Mouse (Mus musculus) cerebellum, adult 11 months (tissue): ENCODE results near the gene Zfp704.

Experiments
- DNase-seq: peaks from one replicate; pipeline ENCODE4 v3.0.0; 2022

Zfp704 gene

GRCm38 (mm10) chr3:9512199-9512598 lies 97.7 kb downstream of the Zfp704 start:
- DNase-seq = no peak

GRCm38 (mm10) chr3:9505692-9506211 lies 104.1 kb downstream of the Zfp704 start:
- DNase-seq = no peak

DNA sequence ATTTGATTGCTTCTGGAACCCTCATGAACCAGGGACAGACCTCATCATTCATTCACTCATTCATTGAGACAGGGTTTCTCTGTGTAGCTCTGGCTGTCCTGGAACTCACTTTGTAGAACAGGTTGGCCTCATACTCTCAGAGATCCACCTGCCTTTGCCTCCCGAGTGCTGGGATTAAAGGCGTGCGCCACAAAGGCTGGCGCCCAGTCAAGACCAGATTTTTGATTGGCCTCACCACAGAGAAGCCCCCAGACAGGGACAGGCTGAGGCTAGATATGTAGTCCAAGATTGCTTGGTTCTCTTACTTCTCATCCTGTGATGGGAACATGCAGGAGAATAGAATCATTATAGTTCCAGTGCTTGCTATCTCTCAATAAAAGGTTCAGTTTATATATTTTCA lies 105.5 kb downstream of the Zfp704 start:
- DNase-seq = no peak

- peak; percentile 89 for DNase-seq
Observed at GRCm38 (mm10) chr3:9500725-9501124, 109.2 kb downstream of the Zfp704 start.

- peak; percentile 44 for DNase-seq
Observed at GRCm38 (mm10) chr3:9499994-9500553, 109.8 kb downstream of the Zfp704 start.

DNA sequence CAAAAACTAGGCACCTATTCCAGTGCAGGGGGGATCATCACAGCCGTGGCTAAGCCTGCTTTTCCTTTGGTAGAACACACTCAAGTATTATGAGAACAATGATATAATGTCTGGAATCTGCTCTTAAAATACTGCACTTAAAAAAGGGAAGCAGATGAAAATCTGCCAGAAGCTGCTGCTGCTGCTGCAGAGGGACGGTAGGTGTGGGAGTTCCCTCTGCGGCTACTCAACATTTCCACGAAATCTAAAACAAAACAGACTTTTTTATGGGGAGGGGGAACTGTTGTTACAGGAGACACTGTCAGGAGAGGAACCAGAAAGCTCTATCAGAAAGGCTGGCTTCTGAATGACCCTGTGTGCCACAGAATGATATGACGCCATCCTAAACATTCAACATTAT lies 110.4 kb downstream of the Zfp704 start:
- DNase-seq = no peak

DNA sequence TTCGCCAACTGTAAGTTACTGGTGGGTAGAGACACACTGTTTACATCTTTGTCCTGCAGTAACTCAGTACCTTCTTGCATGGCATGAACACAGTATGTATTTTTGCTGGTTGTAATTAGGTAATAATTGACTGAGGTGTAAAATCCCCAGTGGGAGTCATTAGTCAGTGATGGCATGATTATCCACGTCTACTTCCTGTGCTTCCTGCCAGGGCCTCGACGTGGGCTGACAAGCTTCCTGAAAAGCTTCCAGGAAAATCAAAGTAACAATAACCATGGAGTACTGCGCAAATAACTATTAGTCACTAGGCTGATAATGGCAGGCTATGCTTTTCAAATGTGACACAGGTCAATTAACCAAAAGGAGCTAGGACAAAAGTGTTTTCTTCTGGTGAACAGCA lies 112.6 kb downstream of the Zfp704 start:
- DNase-seq = no peak

GRCm38 (mm10) chr3:9491766-9492283 lies 118.1 kb downstream of the Zfp704 start:
- no peak for DNase-seq

DNA sequence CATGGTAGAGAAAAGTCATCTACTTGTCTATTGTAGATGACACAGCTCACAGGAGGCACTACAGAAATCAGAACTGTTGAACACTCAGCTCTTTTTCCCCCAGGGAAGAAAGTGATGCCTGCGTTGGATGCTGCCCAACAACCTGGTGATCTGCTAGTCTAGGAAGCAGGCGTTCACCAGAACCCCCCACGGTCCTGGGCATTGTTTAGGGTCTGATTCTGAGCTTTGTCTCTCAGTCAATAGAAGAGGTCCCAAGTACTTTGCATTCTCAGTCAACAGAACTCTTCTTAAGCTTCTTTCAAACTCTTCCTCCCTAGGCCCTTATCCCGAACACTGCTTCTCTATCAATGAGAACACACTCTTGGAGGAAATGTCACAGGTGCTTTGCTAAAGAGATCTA lies 122.2 kb downstream of the Zfp704 start:
- no peak for DNase-seq

DNA sequence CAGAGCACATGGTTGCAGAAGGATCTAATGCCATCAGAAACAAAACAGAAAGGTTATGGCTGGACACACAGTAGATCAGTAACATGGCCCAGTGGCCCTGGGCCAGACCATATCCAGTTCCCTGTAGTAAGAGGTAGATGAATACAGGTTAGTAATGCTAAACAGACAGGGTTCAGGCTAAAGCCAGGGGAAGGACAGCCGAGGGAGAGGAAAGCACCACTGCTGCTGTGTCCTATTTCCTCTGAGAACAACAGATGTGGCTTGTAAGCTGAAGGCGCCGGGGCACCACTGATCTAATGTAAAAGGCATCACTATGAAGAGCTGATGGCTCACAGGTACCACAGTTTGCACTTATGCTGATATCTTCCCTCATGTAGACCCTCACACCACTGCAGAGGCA lies 124.4 kb downstream of the Zfp704 start:
- DNase-seq = no peak

DNA sequence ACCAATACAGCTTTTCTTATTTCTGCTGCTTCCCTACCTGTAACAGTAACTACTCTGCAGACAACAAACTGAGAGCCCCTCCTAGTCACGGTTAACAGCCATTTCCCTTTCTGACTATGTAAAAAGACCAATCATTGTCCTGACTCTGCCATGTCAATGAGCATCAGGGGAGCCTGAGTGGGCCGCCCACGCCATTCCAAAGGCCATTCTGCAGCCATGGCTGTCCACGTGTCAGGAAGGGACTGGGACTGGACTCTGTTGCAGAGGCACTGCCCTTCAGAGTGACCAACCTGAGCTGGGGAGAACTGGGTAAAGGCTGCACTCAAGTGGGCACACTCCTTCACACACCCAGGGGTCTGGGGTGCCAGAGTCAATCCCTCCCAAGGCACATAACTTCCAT lies 127.9 kb downstream of the Zfp704 start:
- no peak for DNase-seq

DNA sequence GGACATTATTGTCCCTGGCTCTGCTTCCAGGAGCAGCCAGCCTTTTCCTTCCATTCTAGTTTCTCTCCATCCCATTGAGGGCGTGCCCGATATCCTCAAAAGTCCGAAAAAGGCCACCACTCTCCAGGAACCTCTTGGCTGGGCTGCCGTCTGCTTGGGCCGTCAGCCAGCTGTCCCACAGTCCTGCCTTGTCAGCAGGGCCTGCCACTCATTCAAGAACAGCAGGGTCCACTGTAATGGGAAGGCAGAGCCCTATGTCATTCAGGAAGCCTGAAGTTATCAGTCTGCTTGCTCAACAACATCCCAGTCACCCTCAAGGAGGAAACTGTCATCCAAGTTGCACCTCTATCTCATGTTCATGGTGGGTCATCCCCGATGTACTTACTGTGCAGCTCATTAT lies 128.5 kb downstream of the Zfp704 start:
- DNase-seq = no peak

DNA sequence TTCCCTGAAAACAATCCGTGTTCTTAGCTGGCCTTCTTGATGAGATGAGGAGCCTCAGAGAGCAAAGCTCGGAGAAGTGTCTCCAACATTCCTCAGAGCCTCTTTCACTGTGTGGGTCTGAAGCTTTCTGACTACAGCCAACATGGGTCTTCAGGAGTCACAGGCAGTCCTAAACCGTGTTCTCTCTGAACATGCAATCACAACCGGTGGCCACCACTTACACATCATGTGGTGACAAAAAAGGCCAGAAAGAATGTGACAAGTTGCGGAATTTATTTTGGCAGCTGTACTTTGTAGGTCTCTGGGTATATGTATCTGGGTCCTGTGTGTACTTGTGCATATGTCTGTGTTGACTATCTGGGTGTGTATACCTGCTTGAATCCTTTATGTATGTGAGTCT lies 128.9 kb downstream of the Zfp704 start:
- DNase-seq = no peak

DNA sequence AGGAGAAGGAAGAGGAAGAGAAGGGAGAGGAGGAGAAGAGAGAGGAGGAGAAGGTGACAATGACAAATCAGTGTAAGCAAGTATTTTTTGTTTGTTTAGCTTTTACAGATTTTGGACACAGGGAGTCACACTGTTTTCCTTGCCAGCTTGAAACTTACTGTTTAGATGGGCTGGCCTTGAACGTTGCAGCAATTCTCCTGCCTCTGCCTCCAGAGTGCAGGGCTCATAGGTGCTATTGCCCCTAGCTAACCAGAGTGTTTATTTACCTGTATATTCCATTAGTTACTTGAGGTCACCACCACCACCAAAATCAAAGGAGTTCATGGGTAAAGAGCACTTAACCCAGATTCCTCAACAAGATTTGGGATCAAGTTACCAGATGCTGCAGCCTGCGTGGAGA lies 132.5 kb downstream of the Zfp704 start:
- DNase-seq = no peak

DNA sequence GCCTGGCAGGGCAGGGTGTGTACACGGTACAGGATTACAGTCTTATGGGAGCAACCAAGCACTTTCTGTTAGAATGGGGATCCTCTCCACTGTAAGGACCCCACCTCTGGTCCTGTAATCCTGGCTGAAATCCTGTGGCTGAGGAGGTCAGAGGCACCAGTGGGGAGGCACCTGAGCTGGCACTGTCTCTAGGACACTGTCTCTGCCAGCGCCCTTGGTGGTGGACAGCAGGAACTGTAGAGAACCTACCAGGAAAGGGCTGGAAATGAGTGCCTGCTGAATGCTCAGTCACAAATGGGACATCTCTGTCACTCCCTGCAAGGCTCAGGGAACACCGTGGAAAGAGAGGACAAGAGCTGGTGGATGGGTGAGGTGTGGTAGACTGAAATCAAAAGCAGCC lies 133.5 kb downstream of the Zfp704 start:
- no peak for DNase-seq

DNA sequence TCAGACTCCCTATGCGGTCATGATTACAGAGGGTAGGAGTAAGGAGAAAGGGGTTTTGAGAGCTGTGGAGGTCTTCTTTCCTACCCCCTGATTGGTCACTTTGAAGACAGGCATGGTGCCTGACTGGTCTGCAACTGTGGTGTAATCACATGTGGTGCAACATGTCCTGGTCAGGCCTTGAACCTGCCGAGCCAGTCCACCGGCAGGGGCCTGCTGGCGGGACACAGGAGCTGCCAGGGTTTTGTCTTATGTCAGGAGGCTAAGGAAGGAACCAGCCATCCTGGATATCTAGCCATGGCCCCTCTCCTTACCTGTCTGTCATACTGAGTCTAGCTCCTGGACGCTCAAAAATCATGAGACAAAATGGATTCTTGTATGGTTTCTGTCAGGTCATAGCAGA lies 134.4 kb downstream of the Zfp704 start:
- no peak for DNase-seq

DNA sequence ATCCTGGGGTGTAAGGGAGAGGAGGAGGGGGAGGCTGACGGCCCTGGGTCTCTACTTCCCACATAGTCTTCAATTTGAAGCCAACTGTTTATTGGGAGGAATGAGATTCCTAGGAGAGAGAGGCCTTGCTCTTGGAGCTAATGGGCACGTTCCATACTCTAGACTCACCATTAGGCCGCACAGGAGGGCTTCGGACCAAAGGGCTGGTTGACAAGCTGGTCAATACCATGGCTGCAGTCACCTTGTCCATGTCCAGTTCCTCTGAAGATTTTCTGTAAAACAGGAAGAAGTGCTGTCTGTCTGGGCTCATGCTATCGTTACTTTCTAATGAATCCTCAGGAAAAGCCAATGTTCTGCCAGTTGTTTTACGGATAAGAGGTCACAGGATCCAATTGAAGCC lies 135.6 kb downstream of the Zfp704 start:
- no peak for DNase-seq

GRCm38 (mm10) chr3:9466287-9466686 lies 143.6 kb downstream of the Zfp704 start:
- DNase-seq = peak; percentile 29

GRCm38 (mm10) chr3:9465731-9466130 lies 144.2 kb downstream of the Zfp704 start:
- DNase-seq = no peak

DNA sequence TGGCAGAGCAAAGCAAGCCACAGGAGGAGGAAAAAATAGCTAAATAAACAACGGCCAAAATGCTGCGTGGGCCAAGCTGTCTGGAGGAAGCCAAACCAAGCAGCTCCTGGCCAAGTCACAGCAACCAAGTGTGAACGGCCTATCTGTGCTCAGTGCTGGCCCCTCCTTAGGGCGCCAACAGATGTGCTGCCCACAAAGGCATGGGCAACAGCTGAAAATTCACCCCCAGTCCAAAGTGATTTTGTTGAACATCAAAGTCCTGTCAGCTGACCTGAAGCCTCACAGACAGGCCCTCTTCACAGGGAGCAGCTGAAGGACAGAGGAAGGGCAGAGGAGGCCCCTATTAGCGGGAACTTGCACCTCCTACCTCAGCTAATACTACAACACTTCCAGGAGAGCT lies 148.2 kb downstream of the Zfp704 start:
- DNase-seq = no peak

DNA sequence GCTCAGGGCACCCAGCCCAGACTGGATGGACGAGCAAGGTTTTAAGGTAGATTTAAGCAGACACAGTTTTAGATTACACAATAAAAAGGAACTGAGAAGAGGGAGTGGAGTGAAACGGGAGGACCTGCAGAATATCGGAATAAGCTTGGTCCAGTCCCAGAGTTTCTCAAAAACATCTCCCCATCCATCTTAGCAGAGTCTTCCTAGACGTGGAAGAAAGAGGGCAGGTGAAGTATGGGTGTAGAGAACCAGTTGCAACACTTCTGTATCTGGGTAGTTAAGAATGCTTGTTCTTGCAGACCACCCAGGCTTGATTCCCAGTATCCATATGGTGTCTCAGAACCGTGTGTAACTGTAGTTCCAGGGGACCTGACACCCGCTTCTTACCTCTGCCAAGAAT lies 149.6 kb downstream of the Zfp704 start:
- no peak for DNase-seq

- no peak for DNase-seq
Observed at GRCm38 (mm10) chr3:9456380-9456890, 153.4 kb downstream of the Zfp704 start.

GRCm38 (mm10) chr3:9455351-9455750 lies 154.5 kb downstream of the Zfp704 start:
- no peak for DNase-seq

DNA sequence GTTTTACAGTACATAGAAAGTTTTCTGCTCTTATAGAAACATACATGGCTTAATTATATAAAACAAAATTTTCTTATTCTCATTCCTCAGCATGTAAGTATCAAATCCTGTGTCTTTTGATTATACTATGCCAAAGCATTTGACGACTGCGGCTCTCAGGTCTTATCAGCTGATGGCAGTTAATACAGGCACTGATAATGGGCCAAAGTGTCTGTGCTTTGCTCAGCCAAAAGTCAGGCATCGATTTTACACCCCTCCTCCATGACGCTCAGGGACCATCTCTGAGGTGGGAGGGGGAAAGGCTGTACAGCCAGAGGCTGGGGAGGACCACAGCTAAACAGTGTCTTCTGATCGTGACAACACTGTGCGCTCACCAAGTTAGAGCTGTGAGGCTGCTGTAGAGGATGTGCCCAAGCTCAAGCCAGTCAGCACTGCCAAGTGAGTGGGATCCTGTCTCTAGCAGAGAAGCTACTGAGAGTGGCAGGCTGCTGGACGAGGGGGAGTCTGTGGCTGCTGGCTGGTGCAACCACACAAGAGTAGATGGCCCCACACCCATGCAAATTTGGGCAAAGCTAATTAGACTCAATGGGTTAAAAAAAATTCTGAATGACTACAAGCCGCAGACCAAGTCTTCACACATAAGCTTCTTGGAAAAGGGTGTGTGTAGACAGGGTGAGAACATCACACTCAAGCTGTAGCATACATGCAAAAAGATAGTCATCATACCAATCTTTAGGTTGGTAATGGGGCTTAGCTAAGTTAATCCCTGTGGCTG lies 155.1 kb downstream of the Zfp704 start:
- DNase-seq = no peak
